Mouse (Mus musculus) regulatory T cell (primary cell): ENCODE measurements at regions not wholly inside any gene's neighbourhood (a gene's known extent, or its start where the extent isn't known, plus 50 kb on each side); places are given as distances from the start of the nearest gene placed in this dataset.

Source experiments
- in situ Hi-C: fragments of 300-600 bp; cut with MboI, MseI; formaldehyde crosslinking; loops from one replicate; pipeline ENCODE4 v1.15.1; 2025; ENCODE audit warnings: high pct_unique_total_duplicates

DNA sequence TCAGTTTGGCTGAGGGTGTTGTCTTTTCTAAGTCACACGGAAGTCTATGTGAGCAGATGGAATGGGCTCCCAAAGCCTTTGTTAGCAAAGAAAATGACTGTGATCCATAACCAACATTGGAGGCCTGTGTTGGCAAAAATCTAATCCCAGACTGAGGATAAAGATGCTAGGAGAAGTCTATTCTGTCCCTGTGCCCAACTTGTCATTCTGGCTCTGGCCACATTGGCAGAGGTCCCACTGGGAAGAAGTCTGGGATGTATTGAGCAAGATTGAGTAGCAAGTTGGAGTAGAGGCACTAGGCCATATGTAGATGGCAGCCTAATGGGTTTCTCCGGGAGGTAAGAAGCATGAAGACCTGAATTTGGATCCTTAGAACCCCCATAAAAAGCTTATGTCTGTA, 54.1 kb downstream of the Nog start:
- in situ Hi-C loops, result no loop called here

DNA sequence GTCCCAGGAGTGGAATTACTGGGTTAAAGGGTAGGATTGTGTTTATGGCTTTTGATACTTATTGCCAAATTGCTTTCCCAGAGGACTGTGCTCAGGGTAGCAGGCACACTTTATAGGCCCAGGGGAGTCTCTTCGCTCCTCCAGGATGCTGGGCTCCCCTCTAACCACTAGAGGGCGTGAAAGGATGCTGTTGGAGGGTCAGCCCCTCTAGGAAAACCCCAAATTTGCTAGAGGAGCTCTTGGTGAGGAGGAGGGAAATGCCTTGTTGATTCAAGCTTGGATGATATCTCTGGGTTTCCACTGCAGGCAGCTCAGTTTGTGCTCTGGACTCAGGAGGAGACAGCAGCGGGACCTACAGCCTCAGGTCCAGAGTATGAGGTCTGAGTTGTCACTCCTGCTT, 58.8 kb downstream of the Nog start:
- in situ Hi-C loops, result no loop called here

DNA sequence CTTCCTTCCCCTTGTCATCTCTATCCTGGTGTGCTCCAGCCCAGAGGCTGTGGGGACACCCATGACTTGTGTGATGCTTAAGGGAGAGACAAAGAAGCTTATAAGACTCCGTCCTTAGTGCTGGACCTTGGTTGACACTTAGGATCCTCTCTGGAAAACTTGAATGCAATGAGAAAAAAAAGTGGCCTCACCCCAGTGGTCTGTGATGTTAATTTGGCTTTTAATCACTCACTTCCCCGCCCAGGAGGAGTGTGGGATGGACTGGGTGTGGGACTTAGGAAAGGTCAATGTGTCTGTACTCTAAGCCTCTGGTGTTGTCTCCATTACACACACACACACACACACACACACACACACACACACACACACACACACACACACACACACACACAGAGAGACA, 60.0 kb downstream of the Nog start:
- in situ Hi-C loops, result no loop called here

DNA sequence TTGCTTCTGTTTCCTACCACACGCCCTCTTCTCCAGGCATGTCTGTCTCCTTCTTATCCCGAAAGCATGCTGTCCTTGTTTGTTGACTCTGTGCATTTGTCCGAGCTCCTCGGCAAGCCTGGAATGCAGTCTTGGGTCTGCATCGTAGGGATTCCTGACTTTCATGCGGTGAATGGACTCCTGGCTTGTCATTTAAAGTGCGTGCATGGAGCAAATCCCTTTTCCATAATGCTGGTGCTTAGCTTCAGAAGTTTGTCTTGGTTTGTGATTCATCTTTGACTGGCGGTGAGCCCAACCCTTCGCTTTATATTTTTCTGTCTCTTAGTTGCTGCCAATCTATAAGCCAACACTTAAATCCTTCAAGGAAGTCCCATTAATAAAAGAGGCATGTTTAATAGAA, 62.2 kb downstream of the Nog start:
- in situ Hi-C loops, result no loop called here

DNA sequence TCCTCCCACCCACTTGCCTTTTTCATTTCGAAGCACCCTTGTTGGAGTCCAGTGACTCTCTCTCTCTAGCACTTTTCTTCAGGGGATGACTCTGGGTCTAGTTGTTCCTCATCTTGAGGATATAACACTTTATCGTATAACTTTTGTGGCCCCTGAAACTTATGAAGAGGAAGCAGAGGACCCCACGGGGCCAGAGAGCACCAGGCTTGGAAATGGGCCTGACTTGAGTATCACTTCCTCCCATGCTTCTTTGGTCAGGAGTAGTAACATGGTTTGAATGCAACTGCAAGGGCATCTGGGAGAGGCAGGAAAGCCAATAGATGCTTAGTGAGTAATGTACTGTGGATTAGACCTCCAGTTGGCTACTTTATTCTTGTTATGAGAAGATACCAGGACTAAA, 65.2 kb downstream of the Nog start:
- in situ Hi-C loops, result no loop called here

DNA sequence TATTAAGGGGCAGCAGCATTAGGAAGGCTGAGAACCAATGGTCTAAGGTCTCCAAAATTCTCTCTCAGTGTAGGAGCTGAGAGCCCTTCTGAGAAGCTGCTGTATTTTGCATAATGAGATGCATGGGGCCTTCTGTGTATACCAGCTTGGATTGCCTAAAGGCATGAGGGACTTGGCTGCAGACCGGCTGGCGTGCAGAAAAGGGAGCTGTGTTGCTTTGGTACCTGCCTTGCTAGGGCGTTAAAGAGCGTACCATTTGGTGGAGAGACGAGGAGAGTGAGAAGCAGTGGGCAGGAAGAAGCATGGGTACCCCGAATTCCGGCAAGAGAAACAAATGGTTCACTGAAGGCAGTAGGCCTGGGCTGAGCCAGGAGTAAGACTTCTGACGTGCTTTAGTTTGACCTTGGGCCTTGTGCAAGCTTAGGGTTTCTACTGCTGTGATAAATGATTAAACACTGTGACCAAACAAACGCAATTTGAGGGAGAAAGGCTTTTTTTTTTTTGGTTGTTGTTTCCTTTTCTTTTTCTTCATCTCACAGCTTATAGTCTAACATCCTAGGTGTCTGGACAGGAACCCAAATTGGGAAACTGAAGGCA, 69.2 kb downstream of the Nog start:
- in situ Hi-C loops, result no loop called here

DNA sequence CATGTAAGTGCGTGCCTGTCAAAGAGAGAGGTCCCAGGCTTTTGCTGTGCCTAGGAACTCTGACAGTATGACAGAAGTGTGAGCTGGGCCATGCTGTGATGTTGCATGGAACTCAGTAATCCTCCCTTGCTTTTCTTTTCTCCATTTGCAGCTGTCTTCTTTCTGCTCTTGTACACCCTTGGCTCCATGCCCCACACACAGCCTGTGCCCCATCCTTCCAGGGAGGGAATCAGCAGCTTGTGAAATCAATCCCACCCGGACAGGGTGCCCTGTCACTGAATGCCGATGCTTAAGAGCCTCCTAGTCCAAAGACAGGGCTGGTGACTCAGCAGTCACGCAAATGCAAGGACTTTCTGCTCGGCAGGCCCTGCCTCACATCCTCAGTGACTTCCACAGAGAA, 72.4 kb downstream of the Nog start:
- in situ Hi-C loops, result no loop called here

DNA sequence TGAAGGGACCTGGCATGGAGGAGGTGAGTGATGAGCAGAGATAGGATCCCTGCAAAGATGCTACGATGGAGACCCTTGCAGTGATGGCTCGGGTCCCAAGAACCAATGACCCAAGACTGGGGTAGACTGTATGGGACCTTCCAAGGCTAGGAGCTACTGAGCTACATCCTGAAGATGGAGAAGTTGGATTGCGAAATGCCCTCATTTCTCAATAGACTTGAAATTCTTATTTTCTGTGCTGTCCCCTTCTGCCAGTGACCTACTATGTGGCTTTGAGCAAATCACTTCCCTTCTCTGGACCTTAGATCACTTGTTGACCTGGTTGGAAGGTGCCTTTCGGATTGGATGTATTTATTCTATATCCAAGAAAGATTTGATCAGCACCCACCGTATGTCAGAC, 88.9 kb downstream of the Nog start:
- in situ Hi-C loops, result no loop called here

DNA sequence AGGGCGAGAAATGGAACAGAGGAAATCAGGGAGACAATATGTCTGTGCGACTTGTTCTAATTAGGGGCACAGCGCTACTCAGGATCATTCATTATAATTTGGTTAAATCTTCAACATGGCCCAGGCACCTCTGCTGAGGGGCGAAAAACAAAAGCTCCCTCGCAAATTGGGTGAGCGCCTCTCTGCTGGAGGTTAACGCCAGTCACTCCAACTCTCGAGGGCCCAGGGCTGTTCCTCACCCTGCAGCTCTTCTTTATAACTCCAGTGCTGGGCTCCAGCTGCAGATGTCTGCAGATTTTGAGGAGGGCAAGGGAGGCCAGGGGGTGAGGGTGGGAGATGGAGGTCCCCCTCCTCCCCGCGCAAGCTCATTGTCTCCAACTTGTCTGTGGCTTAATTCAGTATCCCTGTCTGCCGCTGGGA, 92.6 kb downstream of the Nog start:
- in situ Hi-C loops, result no loop called here

DNA sequence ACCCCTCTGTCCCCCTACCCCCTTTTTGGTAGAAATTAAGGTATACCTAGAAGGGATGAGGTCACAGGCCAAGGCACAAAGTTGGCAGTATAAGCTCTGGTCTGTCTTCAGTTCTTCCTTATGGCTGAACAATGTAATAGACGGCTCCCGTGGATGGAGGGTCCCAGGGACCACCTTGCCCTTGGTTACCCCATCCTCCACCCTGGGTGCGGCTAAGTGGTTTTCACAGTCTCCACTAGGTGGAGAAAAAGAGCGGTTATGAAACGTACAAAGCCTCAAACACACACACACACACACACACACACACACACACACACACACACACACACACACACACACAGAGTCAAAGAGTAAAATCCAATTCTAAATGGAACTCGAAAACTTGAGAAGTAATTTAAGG, 93.1 kb downstream of the Nog start:
- in situ Hi-C loops, result no loop called here

DNA sequence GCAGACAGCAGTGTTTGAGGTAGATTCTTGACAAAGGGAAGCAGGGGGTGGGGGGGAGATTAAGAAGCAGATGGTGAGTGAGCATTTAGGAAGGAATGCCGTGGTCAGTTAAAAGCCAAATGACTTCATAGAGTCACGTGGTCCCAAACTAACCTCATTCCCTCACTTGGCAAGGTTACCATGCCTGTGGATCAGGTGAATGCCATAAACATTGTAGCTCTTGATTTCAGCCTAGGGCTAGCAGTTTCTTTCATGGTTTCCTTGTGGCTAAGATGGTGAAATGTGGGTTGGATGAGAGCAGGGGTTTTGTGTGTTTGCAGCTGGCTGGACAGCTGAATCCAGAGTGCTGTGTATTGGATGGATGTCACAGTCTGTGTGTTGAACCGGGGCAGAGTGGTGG, 95.3 kb downstream of the Nog start:
- in situ Hi-C loops, result no loop called here

DNA sequence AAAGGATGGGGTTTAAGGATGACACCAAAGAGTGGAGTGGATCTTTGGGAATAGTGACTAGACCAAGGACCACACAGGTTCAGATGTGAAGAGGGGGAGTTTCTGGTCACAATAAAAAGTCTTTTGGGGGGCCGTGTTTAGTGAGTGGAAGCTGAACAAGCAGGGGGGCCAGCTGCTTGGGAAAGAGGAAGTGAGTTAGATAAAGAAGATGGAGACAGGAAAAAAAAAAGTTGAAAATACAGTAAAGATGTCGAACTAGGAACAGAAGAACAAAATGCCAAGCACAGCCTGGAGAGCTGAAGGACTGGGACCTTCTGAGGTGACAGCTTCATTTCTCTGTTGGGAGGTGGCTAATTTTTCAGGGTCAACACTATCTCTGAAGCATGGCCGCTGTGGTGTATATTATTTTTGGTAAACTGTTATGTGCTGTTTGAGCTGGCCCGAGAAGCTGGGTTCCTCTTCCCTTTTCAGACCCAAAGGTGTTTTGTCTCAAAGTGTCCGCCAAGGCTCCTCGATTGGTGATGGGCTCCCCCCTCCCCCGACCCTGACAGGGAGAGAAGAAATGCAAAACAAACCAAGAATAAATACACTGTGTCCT, 97.1 kb downstream of the Nog start:
- in situ Hi-C loops, result no loop called here

DNA sequence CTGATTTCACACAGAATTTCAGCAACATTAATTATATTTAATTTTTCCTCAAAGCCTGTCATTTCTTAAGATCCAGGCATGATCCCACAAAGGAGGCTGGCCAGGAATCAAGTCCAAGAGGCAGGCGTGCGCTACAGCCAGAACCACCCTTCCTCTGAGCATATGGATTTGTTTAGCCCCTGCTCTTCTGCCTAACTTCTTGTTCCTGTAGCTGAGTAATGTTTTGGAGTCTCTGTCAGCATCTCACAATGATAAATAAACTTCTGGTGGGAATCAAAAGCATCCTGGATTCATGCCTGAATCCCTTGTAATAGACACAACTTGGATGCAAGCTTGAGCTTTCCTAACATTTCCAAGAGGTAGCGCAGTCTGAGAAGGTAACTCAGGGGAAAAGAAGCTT, 101.7 kb downstream of the Nog start:
- in situ Hi-C loops, result no loop called here

DNA sequence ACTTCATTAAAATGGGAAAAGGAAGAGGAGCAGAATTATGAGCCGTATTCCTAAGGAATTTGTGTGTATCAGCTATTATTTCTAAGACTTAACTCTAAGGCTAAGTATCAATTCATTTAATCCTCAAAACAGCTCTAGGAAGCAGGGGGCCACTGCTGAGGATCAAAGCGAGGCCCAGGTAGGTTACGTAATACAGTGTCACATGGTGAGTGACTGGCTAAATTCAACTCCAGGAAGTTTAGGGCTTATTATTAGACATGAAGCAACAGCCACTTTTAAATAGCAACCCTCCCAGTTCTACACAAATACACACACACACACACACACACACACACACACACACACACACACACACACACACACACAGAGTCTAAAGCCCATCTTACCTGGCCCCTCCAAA, 109.3 kb downstream of the Nog start:
- in situ Hi-C loops, result no loop called here

DNA sequence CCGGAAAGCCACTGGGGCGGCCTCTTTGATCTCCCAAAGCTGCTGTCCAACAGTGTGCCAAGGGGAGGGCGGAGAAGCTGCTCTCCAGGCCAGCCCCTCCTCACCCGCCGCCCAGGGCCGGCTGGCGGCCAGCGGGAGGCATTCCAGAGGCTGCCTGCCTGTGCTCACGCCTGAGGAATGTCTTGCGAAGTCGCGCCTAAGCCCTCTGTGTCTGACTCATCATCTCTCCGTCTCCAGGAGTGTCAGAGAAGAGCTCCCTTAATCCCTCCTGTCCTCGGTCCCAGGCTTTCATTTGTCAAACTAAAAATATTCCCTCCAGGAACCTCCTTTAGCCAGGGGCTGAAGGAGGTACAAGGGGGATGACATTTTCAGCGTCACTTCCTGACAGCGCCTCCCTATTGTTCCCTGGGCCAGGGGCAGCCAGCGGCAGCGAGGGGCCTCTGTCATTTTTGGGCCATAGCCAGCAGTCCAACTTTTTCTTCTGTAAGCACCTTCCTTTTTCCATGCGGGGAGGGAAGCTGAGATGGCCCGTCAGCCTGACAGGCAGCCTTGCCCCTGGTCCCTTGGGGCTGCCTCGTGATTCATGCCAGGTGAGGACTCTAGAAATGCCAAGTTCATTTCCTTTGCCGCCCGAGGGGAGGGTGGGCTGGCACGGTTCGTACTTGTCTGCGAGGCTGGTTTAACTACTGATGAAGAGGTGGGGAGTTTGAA, 113.4 kb downstream of the Gm525 start:
- in situ Hi-C loops, result no loop called here

DNA sequence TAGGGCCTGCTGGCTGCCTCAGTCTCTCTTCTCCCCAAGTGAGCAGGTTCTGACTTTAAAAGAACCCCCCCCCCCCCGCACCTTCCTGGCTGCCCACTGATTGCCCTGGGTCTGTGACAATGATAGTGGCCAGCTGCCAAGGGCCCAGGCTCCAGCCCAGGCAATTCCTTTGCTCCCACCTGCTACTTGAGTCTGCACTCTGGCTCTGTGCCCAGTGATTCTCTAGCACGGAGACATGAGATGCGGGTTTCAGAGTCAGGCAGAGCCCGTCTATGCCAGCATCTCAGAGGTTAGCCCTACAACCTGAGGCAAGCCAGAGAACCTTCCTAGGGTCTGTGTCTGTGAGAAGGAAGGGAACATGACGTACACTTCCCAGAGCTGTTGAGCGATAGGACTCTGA, 112.2 kb downstream of the Gm525 start:
- in situ Hi-C loops, result no loop called here

DNA sequence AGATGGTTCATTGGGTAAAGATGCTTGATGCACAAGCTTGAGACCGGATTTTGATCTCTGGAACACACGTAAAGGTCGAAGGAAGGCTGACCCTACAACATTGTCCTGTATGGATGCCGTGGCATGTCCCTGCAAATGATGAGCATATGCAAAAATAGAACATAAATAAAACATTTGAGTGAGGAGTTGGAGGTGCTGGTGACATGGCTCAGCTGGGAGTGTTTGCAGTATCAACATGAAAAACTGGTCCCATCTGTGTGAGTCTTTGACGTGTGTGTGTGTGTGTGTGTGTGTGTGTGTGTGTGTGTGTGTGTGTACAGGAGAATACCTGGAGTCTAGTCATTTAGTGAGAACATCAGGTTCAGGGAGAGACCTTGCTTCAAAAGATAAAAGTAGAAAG, 107.8 kb downstream of the Gm525 start:
- in situ Hi-C loops, result no loop called here

DNA sequence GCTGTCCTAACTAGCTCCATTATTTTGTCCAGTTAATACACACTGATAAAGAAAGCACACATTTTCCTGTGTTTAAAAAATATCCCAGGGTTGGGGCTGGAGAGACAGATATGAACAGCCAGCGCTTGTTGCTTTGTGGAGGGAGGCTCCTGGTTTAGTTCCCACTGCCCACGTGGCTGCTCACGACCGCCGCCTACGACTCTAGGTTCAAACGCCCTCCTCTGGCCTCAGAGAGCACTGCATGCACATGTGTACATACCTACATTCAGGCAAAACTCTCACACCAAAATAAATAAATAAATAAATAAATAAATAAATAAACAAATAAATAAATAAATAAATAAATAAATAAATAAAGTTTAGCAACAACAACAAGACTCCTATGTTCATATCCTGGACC, 104.8 kb downstream of the Gm525 start:
- in situ Hi-C loops, result no loop called here

DNA sequence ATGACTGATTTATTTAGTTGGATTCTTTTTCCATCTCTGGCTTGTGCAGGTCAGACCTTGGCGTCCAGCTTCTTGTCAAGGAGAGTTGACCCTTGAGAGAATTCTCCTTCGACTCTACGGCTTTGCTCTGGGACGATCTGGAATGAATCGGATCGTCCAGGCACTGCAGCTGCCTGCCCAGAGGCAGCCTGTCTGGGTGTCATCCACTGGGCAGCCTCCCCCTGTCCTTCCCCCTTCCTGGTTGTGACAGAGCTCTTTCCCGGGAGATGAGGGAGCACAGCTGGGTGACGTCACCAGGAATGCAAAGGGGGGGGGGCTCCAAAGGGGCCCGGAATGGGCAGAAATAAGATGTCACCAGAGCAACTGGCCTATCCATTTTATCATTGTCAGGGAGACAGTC, 101.9 kb downstream of the Gm525 start:
- in situ Hi-C loops, result no loop called here

DNA sequence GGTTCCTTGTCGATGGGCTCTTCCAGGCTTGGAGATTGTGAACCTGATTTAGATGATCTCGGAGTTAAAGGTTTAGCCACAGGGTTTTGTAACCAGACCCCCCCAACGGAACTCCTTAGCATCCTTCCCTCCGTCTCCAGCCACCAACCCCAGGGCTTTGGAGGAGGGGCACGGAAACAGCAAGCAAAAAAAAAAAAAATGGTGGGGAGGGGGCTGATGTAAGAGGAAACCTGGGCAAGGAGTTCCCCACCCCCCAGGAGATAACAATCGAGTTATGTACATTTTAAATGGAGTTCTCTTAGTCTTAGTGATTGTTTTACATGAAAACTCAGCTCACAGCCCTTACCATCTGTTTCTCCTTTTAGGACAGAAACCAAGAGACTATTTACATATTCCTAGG, 101.3 kb downstream of the Gm525 start:
- in situ Hi-C loops, result loop anchor here (25.0 kb wide), 1 partner anchor 537 kb away; no protein-coding TSS in a partner anchor

DNA sequence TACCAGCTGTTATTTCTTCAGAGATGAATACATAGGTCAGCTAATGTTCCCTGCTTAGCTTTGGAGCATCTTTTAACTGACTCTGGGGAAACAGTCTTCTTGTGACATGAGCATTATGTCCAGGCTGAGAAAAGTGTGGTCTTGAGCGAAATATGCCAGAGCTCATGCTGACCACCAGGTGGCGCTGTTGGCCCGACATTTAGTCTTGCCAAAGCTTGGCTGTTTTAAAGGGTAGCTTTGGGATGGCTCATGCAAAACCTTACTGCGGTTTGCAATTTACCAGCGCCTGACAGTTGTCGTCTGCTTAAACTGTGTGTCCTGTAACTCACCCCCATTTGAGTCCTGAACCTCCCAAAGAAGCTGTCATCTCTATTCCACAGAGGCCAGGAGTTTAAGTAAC, 91.6 kb downstream of the Gm525 start:
- in situ Hi-C loops, result loop anchor here (5.0 to 25.0 kb wide), 2 partner anchors 137 to 547 kb away; partner anchors contain the start of gene Nog

DNA sequence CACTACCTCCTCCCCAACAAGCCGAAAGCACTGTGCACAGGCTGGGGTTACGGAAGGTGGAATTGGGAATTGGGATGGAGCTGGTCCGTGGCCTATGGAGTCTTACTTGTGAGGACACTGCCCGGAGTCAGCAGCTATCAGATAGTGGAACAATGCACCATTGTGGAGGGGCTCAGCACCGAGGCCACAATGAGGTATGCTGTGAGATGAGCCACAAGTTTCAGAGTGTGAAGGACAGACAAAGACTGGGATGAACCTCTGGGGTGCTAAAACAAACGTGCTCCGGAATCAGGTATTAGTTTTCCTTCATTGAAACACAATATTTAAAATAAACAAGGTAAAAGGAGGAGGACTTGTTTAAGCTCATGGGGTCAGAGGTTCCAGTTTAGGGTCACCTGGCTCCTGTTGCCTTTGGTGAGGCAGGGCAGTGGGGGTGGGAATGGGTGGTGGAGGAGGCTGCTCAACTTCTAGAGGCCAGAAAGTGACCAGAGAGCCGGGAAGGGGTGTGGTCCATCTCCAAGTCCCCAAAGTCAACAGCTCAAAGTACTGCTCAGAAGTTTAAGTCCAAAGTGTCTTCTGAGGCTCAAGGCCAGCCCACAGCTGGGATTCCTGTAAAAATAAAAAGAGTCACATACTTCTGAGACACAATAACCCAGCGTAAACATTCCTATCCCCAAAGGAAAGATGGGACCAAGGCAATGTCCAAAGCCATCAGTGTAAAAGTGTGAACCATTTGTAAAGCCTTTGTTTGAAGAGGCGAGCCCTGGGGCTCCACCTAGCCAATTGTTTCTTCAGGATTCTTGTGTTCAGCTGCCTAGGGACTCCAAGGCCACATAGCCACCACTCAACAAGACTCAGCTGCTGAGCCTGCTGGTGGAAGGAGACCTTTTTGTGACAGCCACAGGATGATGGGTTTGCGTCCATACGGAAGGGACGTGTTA, 80.1 kb downstream of the Gm525 start:
- in situ Hi-C loops, result loop anchor here (25.0 kb wide), 1 partner anchor 559 kb away; no protein-coding TSS in a partner anchor
